Mouse (Mus musculus) MEL (cell line): ENCODE data around the gene Trim66. TPM values are rescaled to one million over a fixed set of nuclear protein-coding genes. Genes with fewer than 3 reads are reported as not detected.

Source experiments
- DNase-seq: peaks from one replicate; pipeline ENCODE4 v3.0.0; 2011; ENCODE audit warnings: low read depth, low spot score
- H3K27ac ChIP-seq: 2 replicates; pipeline ENCODE4 v1.5.1; 2012; ENCODE audit warnings: low read depth, mild to moderate bottlenecking, control low read depth, low read length, moderate library complexity; ENCODE audit not compliant: control insufficient read depth
- H3K27me3 ChIP-seq, 2 experiments: fragments of 150-350 bp in 1 of 2; sonication (generic) in 1 of 2; 2 replicates each; pipeline ENCODE4 v1.6.1; 2012; ENCODE audit warnings: low read length in 2 of 2, mild to moderate bottlenecking in 2 of 2, improper control_type of control experiment in 1 of 2, moderate library complexity in 1 of 2; ENCODE audit not compliant: insufficient read depth in 2 of 2, control insufficient read depth in 1 of 2
- H3K36me3 ChIP-seq, 2 experiments: 2 replicates each; pipeline ENCODE4 v1.6.1; 2012 to 2014; ENCODE audit warnings: low read length in 2 of 2, improper control_type of control experiment in 1 of 2, inconsistent platforms in 1 of 2, mild to moderate bottlenecking in 1 of 2; ENCODE audit not compliant: insufficient read depth in 2 of 2, control insufficient read depth in 1 of 2
- H3K4me1 ChIP-seq, 2 experiments: fragments of 150-350 bp in 1 of 2; sonication (generic) in 1 of 2; 2 replicates each; pipeline ENCODE4 v1.6.1; 2012; ENCODE audit warnings: low read length in 2 of 2, improper control_type of control experiment in 1 of 2, mild to moderate bottlenecking in 1 of 2; ENCODE audit not compliant: insufficient read depth in 2 of 2, control insufficient read depth in 1 of 2
- H3K4me3 ChIP-seq, 2 experiments: fragments of 150-350 bp in 1 of 2; sonication (generic) in 1 of 2; 2 replicates each; pipeline ENCODE4 v1.5.1; 2012; ENCODE audit warnings: low read depth in 2 of 2, low read length in 2 of 2, mild to moderate bottlenecking in 2 of 2, moderate library complexity in 2 of 2, control low read depth in 1 of 2, improper control_type of control experiment in 1 of 2; ENCODE audit not compliant: control insufficient read depth in 1 of 2, insufficient read depth in 1 of 2
- H3K79me2 ChIP-seq: 2 replicates; pipeline ENCODE4 v1.6.1; 2012; ENCODE audit warnings: mild to moderate bottlenecking, low read length, moderate library complexity; ENCODE audit not compliant: control insufficient read depth, poor library complexity, insufficient read depth
- H3K9ac ChIP-seq: 2 replicates; pipeline ENCODE4 v1.6.1; 2012; ENCODE audit warnings: low read depth, mild to moderate bottlenecking, control low read depth, low read length, moderate library complexity; ENCODE audit not compliant: control insufficient read depth, poor library complexity, severe bottlenecking
- H3K9me3 ChIP-seq: fragments of 150-350 bp; sonication (generic); replicated peaks from 2 replicates; pipeline ENCODE4 v1.6.1; 2012; ENCODE audit warnings: mild to moderate bottlenecking, low read length, improper control_type of control experiment, moderate library complexity; ENCODE audit not compliant: insufficient read depth
- CHD1 ChIP-seq: IDR thresholded peaks from 2 replicates; pipeline ENCODE4 v1.6.1; 2012; ENCODE audit warnings: low read depth, mild to moderate bottlenecking, inconsistent platforms, low read length, improper control_type of control experiment
- CHD2 ChIP-seq: IDR thresholded peaks from 2 replicates; pipeline ENCODE4 v1.6.1; 2011; ENCODE audit warnings: low read length, improper control_type of control experiment
- CTCF ChIP-seq, 3 experiments: IDR thresholded peaks in 2 of 3; conservative IDR thresholded peaks in 1 of 3; 2 replicates each; pipeline ENCODE4 v1.5.1; 2011 to 2012; ENCODE audit warnings: low read length in 3 of 3, low read depth in 2 of 3, mild to moderate bottlenecking in 2 of 3, improper control_type of control experiment in 1 of 3, inconsistent platforms in 1 of 3, mixed read lengths in 1 of 3, moderate library complexity in 1 of 3; ENCODE audit not compliant: control insufficient read depth in 1 of 3, insufficient read depth in 1 of 3, poor library complexity in 1 of 3, severe bottlenecking in 1 of 3
- ELF1 ChIP-seq: IDR thresholded peaks from 2 replicates; pipeline ENCODE4 v1.6.1; 2014; ENCODE audit warnings: low read depth, mild to moderate bottlenecking, inconsistent platforms, low read length, improper control_type of control experiment, moderate library complexity
- ETS1 ChIP-seq: IDR thresholded peaks from 2 replicates; pipeline ENCODE4 v1.6.1; 2012; ENCODE audit warnings: low read depth, mild to moderate bottlenecking, inconsistent platforms, low read length, improper control_type of control experiment, moderate library complexity
- GABPA ChIP-seq: IDR thresholded peaks from 2 replicates; pipeline ENCODE4 v1.6.1; 2012; ENCODE audit warnings: low read depth, mild to moderate bottlenecking, inconsistent platforms, low read length, improper control_type of control experiment, moderate library complexity
- MAFK ChIP-seq: IDR thresholded peaks from 2 replicates; pipeline ENCODE4 v1.6.1; 2011; ENCODE audit warnings: low read depth, mild to moderate bottlenecking, low read length, improper control_type of control experiment, borderline replicate concordance
- MAZ ChIP-seq: IDR thresholded peaks from 2 replicates; pipeline ENCODE4 v1.6.1; 2012; ENCODE audit warnings: low read depth, mild to moderate bottlenecking, inconsistent platforms, low read length, improper control_type of control experiment
- MYB ChIP-seq: IDR thresholded peaks from 2 replicates; pipeline ENCODE4 v1.6.1; 2011; ENCODE audit warnings: mild to moderate bottlenecking, low read depth, low read length, improper control_type of control experiment
- MYC ChIP-seq: IDR thresholded peaks from 2 replicates; pipeline ENCODE4 v1.6.1; 2011; ENCODE audit warnings: low read depth, mild to moderate bottlenecking, low read length, improper control_type of control experiment, moderate library complexity
- NELFE ChIP-seq: IDR thresholded peaks from 2 replicates; pipeline ENCODE4 v1.6.1; 2011; ENCODE audit warnings: low read depth, low read length, improper control_type of control experiment
- NRF1 ChIP-seq: IDR thresholded peaks from 2 replicates; pipeline ENCODE4 v1.6.1; 2014; ENCODE audit warnings: low read depth, mild to moderate bottlenecking, inconsistent platforms, low read length, improper control_type of control experiment, moderate library complexity; ENCODE audit not compliant: poor library complexity, insufficient read depth, severe bottlenecking
- POLR2AphosphoS2 ChIP-seq: IDR thresholded peaks from 2 replicates; pipeline ENCODE4 v1.6.1; 2011; ENCODE audit warnings: low read length, improper control_type of control experiment
- POLR2AphosphoS5 ChIP-seq: IDR thresholded peaks from 2 replicates; pipeline ENCODE4 v1.6.1; 2012; ENCODE audit warnings: low read depth, borderline replicate concordance, mild to moderate bottlenecking, inconsistent platforms, low read length, moderate library complexity, mixed read lengths
- RCOR1 ChIP-seq: IDR thresholded peaks from 2 replicates; pipeline ENCODE4 v1.6.1; 2012; ENCODE audit warnings: low read depth, mild to moderate bottlenecking, inconsistent platforms, low read length, improper control_type of control experiment
- SMC3 ChIP-seq: IDR thresholded peaks from 2 replicates; pipeline ENCODE4 v1.6.1; 2011; ENCODE audit warnings: low read depth, low read length, improper control_type of control experiment
- TCF12 ChIP-seq: IDR thresholded peaks from 2 replicates; pipeline ENCODE4 v1.6.1; 2014; ENCODE audit warnings: low read depth, mild to moderate bottlenecking, inconsistent platforms, low read length, improper control_type of control experiment, moderate library complexity
- USF2 ChIP-seq, 2 experiments: IDR thresholded peaks; 2 replicates each; pipeline ENCODE4 v1.6.1; 2011 to 2012; ENCODE audit warnings: improper control_type of control experiment in 2 of 2, low read length in 2 of 2, borderline replicate concordance in 1 of 2, inconsistent platforms in 1 of 2, low read depth in 1 of 2, mild to moderate bottlenecking in 1 of 2; ENCODE audit not compliant: insufficient read depth in 1 of 2
- ZKSCAN1 ChIP-seq: IDR thresholded peaks from 2 replicates; pipeline ENCODE4 v1.6.1; 2012; ENCODE audit warnings: low read depth, mild to moderate bottlenecking, inconsistent platforms, low read length, improper control_type of control experiment, moderate library complexity
- ZNF384 ChIP-seq: IDR thresholded peaks from 2 replicates; pipeline ENCODE4 v1.6.1; 2012; ENCODE audit warnings: low read depth, mild to moderate bottlenecking, inconsistent platforms, low read length, improper control_type of control experiment
- polyA plus RNA-seq, 2 experiments: library from polyadenylated mRNA; stranded (reverse) in 1 of 2; unstranded in 1 of 2; fragments of >175 nt in 1 of 2; fragments of >200 nt in 1 of 2; gene quantifications; 2 replicates each; pipeline versions ENCODE4 v1.2.1 to v1.2.4; 2012; ENCODE audit warnings: low replicate concordance in 2 of 2, low read depth in 1 of 2; ENCODE audit not compliant: insufficient read length in 2 of 2, insufficient read depth in 1 of 2, missing spikeins in 1 of 2
- total RNA-seq: library from RNA; depleted of rRNA; stranded (reverse); fragments of 300-350 nt; gene quantifications from 2 replicates; pipeline ENCODE4 v1.2.3, GENCODE M21; 2012

The Trim66 gene
- total and polyA plus RNA-seq, 3 experiments: 0.01 TPM; not detected in 2

GRCm38 (mm10) chr7:109470700-109471099, 37.2 kb downstream of the Trim66 start:
- H3K36me3 ChIP-seq: no peaks in the 10 kb centered on the region
- no peaks in the 10 kb centered on the region for H3K9me3 ChIP-seq
- peaks cover 4 to 11% of the 10 kb centered on the region in 2 experiments for H3K27me3 ChIP-seq
- no peaks in the 10 kb centered on the region for H3K4me1 ChIP-seq
- no peaks in the 10 kb centered on the region for H3K79me2 ChIP-seq
- H3K27ac ChIP-seq: no peak overlapping the region
- no peak for TF ChIP-seq ZKSCAN1
- TF ChIP-seq MAZ: no peak
- TF ChIP-seq USF2 (IDR thresholded peaks at IDR 0.05; ENCODE audit: borderline replicate concordance in 1 of 2, insufficient read depth in 1 of 2, low read depth in 1 of 2, low read length in 2 of 2): no peak
- no peak for TF ChIP-seq POLR2AphosphoS5
- TF ChIP-seq ETS1: no peak
- TF ChIP-seq ELF1: no peak
- TF ChIP-seq RCOR1: no peak
- TF ChIP-seq CTCF (IDR thresholded peaks at IDR 0.05 in 2 of 3, conservative IDR thresholded peaks at IDR 0.05 in 1 of 3; ENCODE audit: control insufficient read depth in 1 of 3, insufficient read depth in 1 of 3, low read depth in 2 of 3, low read length in 3 of 3, poor library complexity in 1 of 3, severe bottlenecking in 1 of 3): no peak
- no peak for TF ChIP-seq MAFK
- no peak for TF ChIP-seq NRF1
- no peak for TF ChIP-seq NELFE
- TF ChIP-seq MYC: no peak
- TF ChIP-seq CHD2: no peak
- no peak for TF ChIP-seq CHD1
- no peak for TF ChIP-seq ZNF384
- TF ChIP-seq MYB: no peak
- TF ChIP-seq TCF12: no peak
- no peak for TF ChIP-seq POLR2AphosphoS2
- H3K9ac ChIP-seq: no peak overlapping the region
- no peak overlapping the region for H3K4me3 ChIP-seq
- DNase-seq: no peak

- H3K9me3 ChIP-seq: no peaks in the 10 kb centered on the region
- H3K79me2 ChIP-seq: no peaks in the 10 kb centered on the region
- no peak overlapping the region for H3K4me3 ChIP-seq
- DNase-seq: no peak
- peaks cover 4 to 11% of the 10 kb centered on the region in 2 experiments for H3K27me3 ChIP-seq
- no peaks in the 10 kb centered on the region for H3K4me1 ChIP-seq
- TF ChIP-seq RCOR1: no peak
- no peak for TF ChIP-seq CTCF (IDR thresholded peaks at IDR 0.05 in 2 of 3, conservative IDR thresholded peaks at IDR 0.05 in 1 of 3; ENCODE audit: control insufficient read depth in 1 of 3, insufficient read depth in 1 of 3, low read depth in 2 of 3, low read length in 3 of 3, poor library complexity in 1 of 3, severe bottlenecking in 1 of 3)
- TF ChIP-seq GABPA: no peak
- no peak for TF ChIP-seq MAZ
- TF ChIP-seq ZKSCAN1: no peak
- TF ChIP-seq ELF1: no peak
- TF ChIP-seq SMC3: no peak
- no peaks in the 10 kb centered on the region for H3K36me3 ChIP-seq
- H3K9ac ChIP-seq: no peak overlapping the region
- no peak overlapping the region for H3K27ac ChIP-seq
Observed at GRCm38 (mm10) chr7:109468262-109468701, 39.7 kb downstream of the Trim66 start.
